Mouse (Mus musculus): ENCODE results near the gene Olfr535. TPM values are rescaled to one million over a fixed set of nuclear protein-coding genes. Genes with fewer than 3 reads are reported as not detected.
"Not testable (repeated sequence)": the region's sequence is repeated elsewhere in the genome, so short reads cannot be mapped to it uniquely, and the experiment has no call there.

The Olfr535 gene
- polyA plus RNA-seq (2014; fragmentation: Nextera tagmentation; extraction: Ambion mirVana), result not detected in 2 replicates

- Histone ChIP-seq H3K9me3 (ENCODE audit: control insufficient read depth, low read length) (no peaks in the 10 kb centered on the region), H3K4me3 (ENCODE audit: low read depth, low read length) (no peak within 1 kb of the TSS), H3K27ac (ENCODE audit: low read depth, low read length) (no peak within 1 kb of the TSS), H3K4me1 (replicated peaks; ENCODE audit: control insufficient read depth, insufficient read depth, low read length) (no peaks in the 10 kb centered on the region), H3K36me3 (ENCODE audit: control insufficient read depth, insufficient read depth, low read length) (no peaks in the 10 kb centered on the region), H3K27me3 (replicated peaks; ENCODE audit: control insufficient read depth, insufficient read depth, low read length) (no peaks in the 10 kb centered on the region), H3K4me2 (no peak within 1 kb of the TSS), H3K9ac (ENCODE audit: low read depth, low read length) (no peak within 1 kb of the TSS)
- ATAC-seq (replicated peaks; ENCODE audit: low FRiP score) (no peak), DNase-seq (ENCODE audit: low spot score) (no peak)
- WGBS, result 72% methylated on average over 1 of the region's 1 CpGs
Measured at GRCm38 (mm10) chr7:140483916-140484315, at the start of gene Olfr535. Gene Olfr535, plus strand, starts transcription at chr7:140484216.

DNA sequence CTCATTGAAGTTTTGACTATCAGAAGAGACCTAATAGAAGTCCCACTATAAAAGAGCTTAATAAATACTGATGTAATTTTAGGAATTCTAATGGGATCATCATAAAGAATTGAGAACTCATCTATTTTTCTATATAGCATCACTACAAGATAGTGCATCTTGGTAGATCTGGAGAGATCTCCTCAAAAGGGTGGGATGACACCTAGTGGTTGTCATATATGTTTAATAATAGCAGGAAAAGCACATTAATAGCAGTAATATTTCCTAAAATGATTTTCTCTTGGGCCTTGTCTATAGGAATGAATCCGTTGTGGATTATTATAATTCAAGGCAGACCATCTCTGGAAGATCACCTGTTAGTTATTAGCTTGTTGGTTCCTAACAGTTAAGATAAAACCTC is 40.9 kb upstream of the Olfr535 start:
- Histone ChIP-seq H3K9me3 (ENCODE audit: control insufficient read depth, low read length) (no peaks in the 10 kb centered on the region), H3K4me1 (replicated peaks; ENCODE audit: control insufficient read depth, insufficient read depth, low read length) (no peaks in the 10 kb centered on the region), H3K4me3 (ENCODE audit: low read depth, low read length) (no peak overlapping the region), H3K9ac (ENCODE audit: low read depth, low read length) (no peak overlapping the region), H3K27me3 (replicated peaks; ENCODE audit: control insufficient read depth, insufficient read depth, low read length) (no peaks in the 10 kb centered on the region), H3K27ac (ENCODE audit: low read depth, low read length) (no peak overlapping the region), H3K4me2 (no peak overlapping the region), H3K36me3 (ENCODE audit: control insufficient read depth, insufficient read depth, low read length) (no peaks in the 10 kb centered on the region)
- 77% methylated on average over 1 of the region's 1 CpGs for WGBS
- ATAC-seq (replicated peaks; ENCODE audit: low FRiP score) (no peak), DNase-seq (ENCODE audit: low spot score) (no peak)

DNA sequence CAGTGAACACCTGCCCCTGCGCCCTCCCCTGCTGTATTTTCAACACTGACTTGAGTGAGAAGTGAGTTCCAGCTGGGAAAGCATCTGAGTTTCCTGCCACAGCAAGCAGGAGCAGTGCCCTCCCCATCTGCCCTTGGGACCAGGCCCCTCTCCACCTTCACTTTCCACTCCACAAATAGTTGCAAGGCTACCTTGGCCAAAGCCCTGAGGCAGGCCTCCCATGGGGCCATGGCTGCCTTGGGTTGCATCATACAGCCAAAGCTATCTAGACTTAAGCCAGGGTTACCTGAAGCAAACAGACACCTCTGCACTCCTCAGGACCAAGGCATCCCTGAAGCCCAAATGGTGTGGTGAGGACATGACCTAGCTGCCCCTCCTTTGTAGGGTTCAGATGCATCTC is 20.9 kb upstream of the Olfr535 start, which contains the start of gene Olfr533:
Olfr533 (plus strand) TSS at position 301 of the 400 bp plus-strand sequence.
- not testable (repeated sequence) for H3K4me3 ChIP-seq (ENCODE audit: low read depth, low read length); H3K9ac ChIP-seq (ENCODE audit: low read depth, low read length); H3K27ac ChIP-seq (ENCODE audit: low read depth, low read length); H3K9me3 ChIP-seq (ENCODE audit: control insufficient read depth, low read length); H3K27me3 ChIP-seq (replicated peaks; ENCODE audit: control insufficient read depth, insufficient read depth, low read length); H3K4me2 ChIP-seq; H3K36me3 ChIP-seq (ENCODE audit: control insufficient read depth, insufficient read depth, low read length); H3K4me1 ChIP-seq (replicated peaks; ENCODE audit: control insufficient read depth, insufficient read depth, low read length); DNase-seq (ENCODE audit: low spot score); ATAC-seq (replicated peaks; ENCODE audit: low FRiP score)
- WGBS, result 67% methylated on average over 1 of the region's 1 CpGs

DNA sequence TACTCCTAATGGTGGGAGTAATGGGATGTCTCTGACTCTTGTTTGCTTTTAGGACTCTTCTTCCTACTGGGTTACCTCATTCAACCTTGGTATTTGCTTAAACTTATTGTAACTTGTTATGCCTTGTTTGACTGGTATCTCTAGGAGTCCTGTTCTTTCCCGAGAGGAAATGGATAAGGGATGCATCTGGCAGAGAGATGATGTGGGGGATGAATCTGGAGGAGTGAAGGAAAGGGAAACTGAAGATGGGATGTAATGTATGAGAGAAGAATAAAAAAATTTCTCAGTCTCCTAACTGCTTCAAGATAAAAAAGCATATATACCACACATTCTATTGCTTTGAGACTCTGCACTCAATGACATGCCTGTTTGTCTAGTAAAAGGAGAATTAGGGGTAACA is 6.1 kb upstream of the Olfr535 start:
- H3K4me1 ChIP-seq (replicated peaks; ENCODE audit: control insufficient read depth, insufficient read depth, low read length), result no peaks in the 10 kb centered on the region
- no peaks in the 10 kb centered on the region for H3K27me3 ChIP-seq (replicated peaks; ENCODE audit: control insufficient read depth, insufficient read depth, low read length)
- WGBS, result 57% methylated on average over 1 of the region's 1 CpGs
- no peak for DNase-seq (ENCODE audit: low spot score)
- H3K4me2 ChIP-seq, result no peak overlapping the region
- no peak overlapping the region for H3K4me3 ChIP-seq (ENCODE audit: low read depth, low read length)
- no peak overlapping the region for H3K27ac ChIP-seq (ENCODE audit: low read depth, low read length)
- no peak for ATAC-seq (replicated peaks; ENCODE audit: low FRiP score)
- H3K9me3 ChIP-seq (ENCODE audit: control insufficient read depth, low read length), result peaks cover 3% of the 10 kb centered on the region; the same call in 1 of the 2 replicates
- H3K36me3 ChIP-seq (ENCODE audit: control insufficient read depth, insufficient read depth, low read length), result no peaks in the 10 kb centered on the region
- H3K9ac ChIP-seq (ENCODE audit: low read depth, low read length), result no peak overlapping the region

- Histone ChIP-seq H3K4me1 (replicated peaks; ENCODE audit: control insufficient read depth, insufficient read depth, low read length) (no peaks in the 10 kb centered on the region), H3K9me3 (ENCODE audit: control insufficient read depth, low read length) (peaks cover 3% of the 10 kb centered on the region; the same call in 1 of the 2 replicates), H3K27me3 (replicated peaks; ENCODE audit: control insufficient read depth, insufficient read depth, low read length) (no peaks in the 10 kb centered on the region), H3K27ac (ENCODE audit: low read depth, low read length) (no peak overlapping the region), H3K4me3 (ENCODE audit: low read depth, low read length) (no peak overlapping the region), H3K36me3 (ENCODE audit: control insufficient read depth, insufficient read depth, low read length) (no peaks in the 10 kb centered on the region), H3K4me2 (no peak overlapping the region), H3K9ac (ENCODE audit: low read depth, low read length) (no peak overlapping the region)
- WGBS, result 78% methylated on average over 1 of the region's 1 CpGs
- DNase-seq (ENCODE audit: low spot score) (no peak), ATAC-seq (replicated peaks; ENCODE audit: low FRiP score) (no peak)
Measured at GRCm38 (mm10) chr7:140478733-140479132, 5.3 kb upstream of the Olfr535 start.

DNA sequence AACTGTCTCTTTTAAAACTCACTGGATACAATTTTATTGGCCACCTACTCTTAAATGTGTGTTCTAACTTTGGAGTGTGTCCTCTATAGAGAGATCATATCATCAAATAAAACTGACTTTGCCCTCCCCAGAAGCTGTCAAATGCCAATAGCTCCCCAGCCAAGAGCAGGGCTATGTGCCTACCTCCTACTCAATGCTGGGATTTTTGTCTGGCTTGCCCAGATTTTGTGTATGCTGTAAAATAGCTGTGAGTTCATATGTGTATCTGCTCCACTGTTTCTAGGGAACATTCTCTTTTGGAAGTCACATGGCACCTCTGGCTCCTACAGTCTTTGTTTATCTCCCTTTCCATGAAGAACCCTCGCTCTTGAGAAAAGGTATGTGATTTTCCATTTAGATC is 5.0 kb downstream of the Olfr535 start:
- 81% methylated on average over 1 of the region's 1 CpGs for WGBS
- H3K27ac ChIP-seq (ENCODE audit: low read depth, low read length), result no peak overlapping the region
- DNase-seq (ENCODE audit: low spot score) (no peak), ATAC-seq (replicated peaks; ENCODE audit: low FRiP score) (no peak)
- no peaks in the 10 kb centered on the region for H3K36me3 ChIP-seq (ENCODE audit: control insufficient read depth, insufficient read depth, low read length)
- no peaks in the 10 kb centered on the region for H3K9me3 ChIP-seq (ENCODE audit: control insufficient read depth, low read length)
- no peaks in the 10 kb centered on the region for H3K27me3 ChIP-seq (replicated peaks; ENCODE audit: control insufficient read depth, insufficient read depth, low read length)
- H3K9ac ChIP-seq (ENCODE audit: low read depth, low read length), result no peak overlapping the region
- no peak overlapping the region for H3K4me3 ChIP-seq (ENCODE audit: low read depth, low read length)
- H3K4me2 ChIP-seq, result no peak overlapping the region
- H3K4me1 ChIP-seq (replicated peaks; ENCODE audit: control insufficient read depth, insufficient read depth, low read length), result no peaks in the 10 kb centered on the region

DNA sequence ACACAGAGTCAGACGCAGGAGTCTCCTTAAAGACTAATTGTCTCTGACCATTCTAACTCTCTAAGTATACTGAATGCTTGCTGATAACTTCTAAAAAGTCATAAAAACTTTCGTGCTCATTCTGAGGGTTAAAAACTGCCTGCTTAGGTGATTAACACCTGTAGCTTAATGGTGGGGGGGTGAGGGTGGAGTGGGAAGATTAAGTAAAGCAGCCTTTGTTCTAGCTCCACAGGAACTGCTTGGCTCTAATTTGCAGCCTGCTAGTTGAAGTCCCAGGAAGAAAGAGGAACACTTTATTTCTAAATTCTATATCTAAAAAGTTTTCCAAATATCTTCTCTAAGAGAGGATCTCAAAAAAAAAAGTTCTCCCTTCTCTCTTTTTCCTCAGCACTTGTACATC is 10.2 kb downstream of the Olfr535 start:
- Histone ChIP-seq H3K4me3 (ENCODE audit: low read depth, low read length) (no peak overlapping the region), H3K4me2 (no peak overlapping the region), H3K9me3 (ENCODE audit: control insufficient read depth, low read length) (no peaks in the 10 kb centered on the region), H3K36me3 (ENCODE audit: control insufficient read depth, insufficient read depth, low read length) (no peaks in the 10 kb centered on the region), H3K4me1 (replicated peaks; ENCODE audit: control insufficient read depth, insufficient read depth, low read length) (no peaks in the 10 kb centered on the region), H3K27ac (ENCODE audit: low read depth, low read length) (no peak overlapping the region), H3K9ac (ENCODE audit: low read depth, low read length) (no peak overlapping the region), H3K27me3 (replicated peaks; ENCODE audit: control insufficient read depth, insufficient read depth, low read length) (no peaks in the 10 kb centered on the region)
- ATAC-seq (replicated peaks; ENCODE audit: low FRiP score) (no peak), DNase-seq (ENCODE audit: low spot score) (no peak)
- 35% methylated on average over 2 of the region's 2 CpGs for WGBS

GRCm38 (mm10) chr7:140494702-140495101 is 10.7 kb downstream of the Olfr535 start:
- no peaks in the 10 kb centered on the region for H3K36me3 ChIP-seq (ENCODE audit: control insufficient read depth, insufficient read depth, low read length)
- H3K9me3 ChIP-seq (ENCODE audit: control insufficient read depth, low read length), result no peaks in the 10 kb centered on the region
- no peaks in the 10 kb centered on the region for H3K27me3 ChIP-seq (replicated peaks; ENCODE audit: control insufficient read depth, insufficient read depth, low read length)
- H3K4me1 ChIP-seq (replicated peaks; ENCODE audit: control insufficient read depth, insufficient read depth, low read length), result no peaks in the 10 kb centered on the region
- no peak overlapping the region for H3K9ac ChIP-seq (ENCODE audit: low read depth, low read length)
- H3K27ac ChIP-seq (ENCODE audit: low read depth, low read length), result no peak overlapping the region
- ATAC-seq (replicated peaks; ENCODE audit: low FRiP score) (no peak), DNase-seq (ENCODE audit: low spot score) (no peak)
- no peak overlapping the region for H3K4me2 ChIP-seq
- no peak overlapping the region for H3K4me3 ChIP-seq (ENCODE audit: low read depth, low read length)

GRCm38 (mm10) chr7:140507346-140508021 is 23.5 kb downstream of the Olfr535 start, which contains the start of gene Olfr536:
Gene Olfr536, minus strand, starts transcription at chr7:140507396.
- 84% methylated on average over 1 of the region's 2 CpGs for WGBS
- not testable (repeated sequence) for H3K27me3 ChIP-seq (replicated peaks; ENCODE audit: control insufficient read depth, insufficient read depth, low read length); H3K9ac ChIP-seq (ENCODE audit: low read depth, low read length); H3K27ac ChIP-seq (ENCODE audit: low read depth, low read length); DNase-seq (ENCODE audit: low spot score); H3K36me3 ChIP-seq (ENCODE audit: control insufficient read depth, insufficient read depth, low read length); H3K4me1 ChIP-seq (replicated peaks; ENCODE audit: control insufficient read depth, insufficient read depth, low read length); H3K4me2 ChIP-seq; ATAC-seq (replicated peaks; ENCODE audit: low FRiP score); H3K4me3 ChIP-seq (ENCODE audit: low read depth, low read length); H3K9me3 ChIP-seq (ENCODE audit: control insufficient read depth, low read length)
